Mouse (Mus musculus) limb, embryonic 14.5 days (tissue): ENCODE results near the gene Dpy19l1. TPM values are rescaled to one million over a fixed set of nuclear protein-coding genes. Genes with fewer than 3 reads are reported as not detected.

ENCODE experiments used
- ATAC-seq: fragments of 200-750 bp; cut with Nextera tagmentation; 2 replicates; pipeline ENCODE4 v1.8.0; 2017; ENCODE audit warnings: low read depth, moderate number of reproducible peaks, moderate TSS enrichment; ENCODE audit not compliant: low FRiP score
- DNase-seq: peaks from one replicate; pipeline ENCODE4 v3.0.0-alpha.2; 2015; ENCODE audit warnings: low spot score
- H3K27ac ChIP-seq: fragments of 300-500 bp; sonication (generic); replicated peaks from 2 replicates; pipeline ENCODE4 v1.5.1; 2014; ENCODE audit warnings: low read depth, mild to moderate bottlenecking, low read length, moderate library complexity, mixed read lengths
- H3K27me3 ChIP-seq: fragments of 300-500 bp; sonication (generic); 2 replicates; pipeline ENCODE4 v1.6.1; 2014; ENCODE audit warnings: low read length, mixed read lengths; ENCODE audit not compliant: control insufficient read depth, insufficient read depth
- H3K36me3 ChIP-seq: fragments of 300-500 bp; sonication (generic); 2 replicates; pipeline ENCODE4 v1.6.1; 2014; ENCODE audit warnings: mild to moderate bottlenecking, low read length, moderate library complexity, mixed read lengths; ENCODE audit not compliant: control insufficient read depth, insufficient read depth
- H3K4me1 ChIP-seq: fragments of 300-500 bp; sonication (generic); 2 replicates; pipeline ENCODE4 v1.6.1; 2014; ENCODE audit warnings: antibody characterized with exemption, low read length, mixed read lengths; ENCODE audit not compliant: control insufficient read depth, insufficient read depth
- H3K4me2 ChIP-seq: fragments of 300-500 bp; sonication (generic); replicated peaks from 2 replicates; pipeline ENCODE4 v1.6.1; 2014; ENCODE audit warnings: low read depth, mild to moderate bottlenecking, low read length, moderate library complexity; ENCODE audit not compliant: severe bottlenecking
- H3K4me3 ChIP-seq: fragments of 300-500 bp; sonication (generic); replicated peaks from 2 replicates; pipeline ENCODE4 v1.5.1; 2014; ENCODE audit warnings: low read length
- H3K9ac ChIP-seq: fragments of 300-500 bp; sonication (generic); 2 replicates; pipeline ENCODE4 v1.6.1; 2014; ENCODE audit warnings: mild to moderate bottlenecking, low read depth, low read length, moderate library complexity; ENCODE audit not compliant: severe bottlenecking
- H3K9me3 ChIP-seq: fragments of 300-500 bp; sonication (generic); 2 replicates; pipeline ENCODE4 v1.6.1; 2016; ENCODE audit warnings: low read length; ENCODE audit not compliant: control insufficient read depth
- POLR2A ChIP-seq: fragments of 200-500 bp; IDR thresholded peaks from 2 replicates; pipeline ENCODE4 v1.8.0; 2012; ENCODE audit warnings: inconsistent platforms, mild to moderate bottlenecking, moderate library complexity, borderline replicate concordance; ENCODE audit not compliant: insufficient read depth, insufficient read length; ENCODE audit errors: extremely low read depth
- WGBS: fragments of 180-500 bp; shearing (Covaris S2); extraction: QIAGEN DNeasy Blood & Tissue Kit; methylation state at CpG from one replicate; pipeline ENCODE4 v1.1.7; 2014; 5-methylcytosine and 5-hydroxymethylcytosine counted together
- polyA plus RNA-seq, 2 experiments: library from polyadenylated mRNA; depleted of rRNA in 1 of 2; stranded (reverse) in 1 of 2; unstranded in 1 of 2; fragments of >200 nt; fragmentation: Nextera tagmentation in 1 of 2; extraction: Ambion mirVana in 1 of 2; gene quantifications; 2 replicates each; pipeline versions ENCODE4 v1.2.1 to v1.2.3; 2012 to 2014

The Dpy19l1 gene
- polyA plus RNA-seq, 2 experiments = 25.5 to 41.3 TPM

DNA sequence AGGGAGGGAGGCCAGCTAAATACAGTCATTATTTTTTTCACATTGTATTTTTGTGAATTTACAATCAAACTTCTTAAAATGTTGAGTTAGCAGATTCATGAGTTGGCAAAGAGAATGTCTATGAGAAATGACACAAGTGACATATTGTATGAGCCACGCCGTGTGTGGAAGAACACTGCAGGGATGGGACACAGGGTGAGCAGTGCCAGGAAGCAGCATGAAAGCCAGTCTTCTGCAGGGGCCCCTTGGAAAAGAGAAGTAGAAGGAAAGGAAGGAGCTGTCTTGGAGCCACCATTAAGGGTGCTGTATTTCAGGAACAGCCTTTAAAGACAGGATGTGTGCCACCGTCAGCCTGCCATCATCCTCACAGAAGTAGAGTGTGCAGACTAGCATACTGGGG, 52.0 kb downstream of the Dpy19l1 start:
- no peaks in the 10 kb centered on the region for H3K4me1 ChIP-seq
- no peak overlapping the region for H3K4me2 ChIP-seq
- no peaks in the 10 kb centered on the region for H3K9me3 ChIP-seq
- no peak for TF ChIP-seq POLR2A
- no peak overlapping the region for H3K9ac ChIP-seq
- no peaks in the 10 kb centered on the region for H3K27me3 ChIP-seq
- H3K4me3 ChIP-seq = no peak overlapping the region
- peaks cover 13% of the 10 kb centered on the region; the same call in 1 of the 2 replicates for H3K36me3 ChIP-seq
- ATAC-seq (no peak), DNase-seq (no peak)
- WGBS = 72% methylated on average over 3 of the region's 3 CpGs
- no peak overlapping the region for H3K27ac ChIP-seq

DNA sequence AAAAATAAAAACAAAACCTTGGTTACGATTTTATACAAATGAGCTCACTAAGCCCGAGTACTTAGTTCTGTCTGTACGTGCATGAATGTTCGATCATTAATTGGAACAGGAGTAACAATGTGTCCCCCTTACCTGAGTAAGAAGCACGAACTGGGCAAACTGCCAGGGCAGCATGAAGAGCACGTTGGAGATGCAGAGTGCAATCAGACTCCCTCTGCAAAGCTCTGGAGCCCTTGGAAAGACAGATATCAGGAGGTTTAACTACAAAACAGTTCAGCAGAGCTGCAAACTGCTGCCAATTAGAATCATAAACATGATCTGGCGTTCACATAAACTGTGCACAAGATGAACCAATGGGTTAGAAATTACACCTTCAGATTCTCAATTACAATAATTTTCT, 52.4 kb downstream of the Dpy19l1 start:
- H3K4me2 ChIP-seq = no peak overlapping the region
- H3K4me3 ChIP-seq = no peak overlapping the region
- H3K9me3 ChIP-seq = no peaks in the 10 kb centered on the region
- DNase-seq = no peak
- no peak overlapping the region for H3K9ac ChIP-seq
- WGBS = 66% methylated on average over 7 of the region's 7 CpGs
- H3K36me3 ChIP-seq = peaks cover 13% of the 10 kb centered on the region; the same call in 1 of the 2 replicates
- no peak for ATAC-seq
- no peak for TF ChIP-seq POLR2A
- no peaks in the 10 kb centered on the region for H3K4me1 ChIP-seq
- H3K27ac ChIP-seq = no peak overlapping the region
- H3K27me3 ChIP-seq = no peaks in the 10 kb centered on the region

DNA sequence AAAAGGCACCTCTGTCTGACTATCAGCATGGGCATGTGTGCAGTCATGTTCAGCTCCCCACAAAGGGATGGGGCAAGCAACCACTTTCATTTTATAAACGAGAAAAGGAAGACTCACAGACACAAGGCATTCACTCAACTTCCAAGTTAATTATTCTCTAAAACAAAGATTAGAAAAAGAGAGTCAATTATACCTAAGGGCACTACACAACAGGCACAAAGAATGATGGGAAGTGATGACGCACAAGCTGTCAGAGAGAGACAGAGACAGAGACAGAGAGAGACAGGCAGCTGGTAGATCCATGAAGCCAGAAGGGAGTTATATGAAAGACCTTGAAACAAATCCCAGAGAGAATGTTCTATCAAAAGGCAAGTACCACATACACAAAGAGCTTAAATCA, 68.0 kb downstream of the Dpy19l1 start:
- Histone ChIP-seq H3K27ac (no peak overlapping the region), H3K27me3 (no peaks in the 10 kb centered on the region), H3K9ac (no peak overlapping the region), H3K36me3 (peaks cover 5% of the 10 kb centered on the region; the same call in 1 of the 2 replicates), H3K4me2 (no peak overlapping the region), H3K4me3 (no peak overlapping the region), H3K4me1 (no peaks in the 10 kb centered on the region), H3K9me3 (no peaks in the 10 kb centered on the region)
- WGBS = 86% methylated on average over 2 of the region's 2 CpGs
- ATAC-seq (no peak), DNase-seq (no peak)
- no peak for TF ChIP-seq POLR2A

DNA sequence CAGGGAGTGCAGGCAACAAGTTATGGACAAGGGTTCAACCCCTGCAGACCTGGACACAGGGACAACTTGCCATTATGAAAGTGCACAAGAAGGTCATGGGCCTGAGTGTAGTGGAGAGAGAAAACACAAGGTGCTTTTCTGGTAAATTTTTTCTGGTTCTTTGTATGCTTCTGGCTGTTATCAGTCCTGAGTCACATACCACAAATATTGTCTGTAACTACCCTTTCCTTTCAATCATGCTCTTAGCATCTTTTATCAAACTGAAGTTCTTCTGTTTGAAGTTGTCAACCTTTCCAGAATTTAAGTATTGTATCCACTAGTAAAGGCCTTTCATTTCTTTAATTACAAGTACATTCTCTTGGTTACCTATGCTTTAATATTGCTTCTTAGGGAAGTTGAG, 73.2 kb downstream of the Dpy19l1 start:
- no peak overlapping the region for H3K27ac ChIP-seq
- DNase-seq = no peak
- TF ChIP-seq POLR2A = no peak
- H3K4me2 ChIP-seq = no peak overlapping the region
- H3K4me1 ChIP-seq = no peaks in the 10 kb centered on the region
- no peak for ATAC-seq
- no peak overlapping the region for H3K9ac ChIP-seq
- peaks cover 5% of the 10 kb centered on the region for H3K36me3 ChIP-seq
- no peak overlapping the region for H3K4me3 ChIP-seq
- no peaks in the 10 kb centered on the region for H3K27me3 ChIP-seq
- H3K9me3 ChIP-seq = no peaks in the 10 kb centered on the region

DNA sequence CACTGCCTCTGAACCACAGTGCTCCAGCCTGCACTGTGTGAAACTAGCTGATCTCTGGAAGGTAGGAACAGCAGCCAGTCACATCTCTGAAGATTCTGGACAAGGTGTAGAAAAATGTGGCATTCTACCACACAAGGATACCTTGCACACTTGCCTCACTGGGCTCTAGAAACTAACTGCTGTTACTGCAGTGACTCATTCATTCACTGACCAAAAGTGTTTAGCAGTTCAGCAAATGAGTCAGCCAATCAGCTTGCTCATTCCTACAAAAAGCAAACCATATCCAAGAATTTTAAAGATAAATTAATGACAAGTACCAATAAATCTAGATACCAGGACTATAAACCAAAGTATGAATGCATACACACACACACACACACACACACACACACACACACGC, 77.3 kb downstream of the Dpy19l1 start:
- no peak overlapping the region for H3K9ac ChIP-seq
- no peaks in the 10 kb centered on the region for H3K4me1 ChIP-seq
- no peaks in the 10 kb centered on the region for H3K27me3 ChIP-seq
- no peak overlapping the region for H3K4me2 ChIP-seq
- no peak overlapping the region for H3K4me3 ChIP-seq
- peaks cover 12% of the 10 kb centered on the region for H3K36me3 ChIP-seq
- 100% methylated on average over 1 of the region's 1 CpGs for WGBS
- H3K9me3 ChIP-seq = no peaks in the 10 kb centered on the region
- no peak for TF ChIP-seq POLR2A
- no peak overlapping the region for H3K27ac ChIP-seq
- ATAC-seq (no peak), DNase-seq (no peak)

DNA sequence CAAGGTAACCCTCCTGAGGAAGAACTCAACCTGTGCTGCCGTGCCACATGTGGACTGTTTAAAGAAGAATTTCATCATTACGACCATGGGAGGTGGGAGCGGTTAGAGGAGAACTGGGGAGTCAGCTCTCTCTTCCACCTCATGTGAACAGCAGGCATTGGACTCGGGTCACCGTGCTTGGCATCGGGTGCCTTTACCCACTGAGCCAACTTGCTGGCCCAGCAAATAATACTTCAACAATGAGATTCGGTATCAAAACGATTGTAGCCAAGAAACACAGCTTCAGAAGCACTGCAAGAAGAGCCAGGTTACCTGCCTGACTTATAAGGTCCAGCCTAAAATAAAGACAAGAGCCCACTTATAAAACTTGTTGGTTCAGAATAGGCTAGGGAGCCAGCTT, 79.7 kb downstream of the Dpy19l1 start:
- H3K9me3 ChIP-seq = no peaks in the 10 kb centered on the region
- H3K36me3 ChIP-seq = peaks cover 18% of the 10 kb centered on the region
- DNase-seq (no peak), ATAC-seq (no peak)
- H3K27me3 ChIP-seq = no peaks in the 10 kb centered on the region
- WGBS = 92% methylated on average over 8 of the region's 8 CpGs
- no peak for TF ChIP-seq POLR2A
- H3K4me3 ChIP-seq = no peak overlapping the region
- H3K4me1 ChIP-seq = no peaks in the 10 kb centered on the region
- no peak overlapping the region for H3K27ac ChIP-seq
- no peak overlapping the region for H3K9ac ChIP-seq
- no peak overlapping the region for H3K4me2 ChIP-seq
